In genomic region chr2:102901828-102902223, GRCm38 (mm10) we compare ENCODE assay signal across 8 mouse cellular contexts. TPM values are rescaled to one million over a fixed set of nuclear protein-coding genes. Genes with fewer than 3 reads are reported as not detected.
DNase-seq lines count a peak whose midpoint lies in the region; ATAC-seq and TF ChIP-seq lines count a peak whose summit lies in the region.

No protein-coding gene starts in this region.

- no peaks in the 10 kb centered on the region for H3K9me3 ChIP-seq in heart, embryonic 13.5 days
- no peaks in the 10 kb centered on the region for H3K9me3 ChIP-seq in MEL (replicated peaks; ENCODE audit: insufficient read depth, low read length)
- H3K9me3 ChIP-seq in hindbrain, embryonic 13.5 days, result no peaks in the 10 kb centered on the region
- H3K9me3 ChIP-seq in midbrain, embryonic 11.5 days (ENCODE audit: control insufficient read depth, low read length), result no peaks in the 10 kb centered on the region

- no peaks in the 10 kb centered on the region; the same call in 1 of the 2 replicates for H3K27me3 ChIP-seq in heart, embryonic 13.5 days (replicated peaks)
- H3K27me3 ChIP-seq in MEL (ENCODE audit: control insufficient read depth in 1 of 2, insufficient read depth in 2 of 2, low read length in 2 of 2), result no peaks in the 10 kb centered on the region
- peaks cover 29% of the 10 kb centered on the region for H3K27me3 ChIP-seq in hindbrain, embryonic 13.5 days
- no peaks in the 10 kb centered on the region; the same call in 1 of the 2 replicates for H3K27me3 ChIP-seq in midbrain, embryonic 11.5 days (ENCODE audit: control insufficient read depth, insufficient read depth, low read length)

- TF ChIP-seq POLR2A in MEL (IDR thresholded peaks at IDR 0.05; ENCODE audit: control insufficient read depth in 1 of 2, insufficient read depth in 1 of 2, low read depth in 1 of 2, low read length in 2 of 2, poor library complexity in 1 of 2), result no peak

- DNase-seq in heart, postnatal 4 days, result no peak
- DNase-seq in MEL (ENCODE audit: low read depth, low spot score), result no peak
- no peak for DNase-seq in midbrain, embryonic 11.5 days (ENCODE audit: low spot score, missing footprints)
- no peak for DNase-seq in spleen, postnatal 4 days (ENCODE audit: low spot score in 2 of 2)
- DNase-seq in spleen, postnatal 10 days (ENCODE audit: low spot score in 2 of 2), result no peak
- no peak for DNase-seq in yolk sac, embryonic 10.5 days (ENCODE audit: low spot score)

- no peak for ATAC-seq in heart, embryonic 13.5 days (ENCODE audit: extremely low read depth, insufficient number of reproducible peaks, low FRiP score, low TSS enrichment)
- no peak for ATAC-seq in hindbrain, embryonic 13.5 days (ENCODE audit: low FRiP score)
- peak; percentile 24 for ATAC-seq in midbrain, embryonic 11.5 days (ENCODE audit: low FRiP score)

- H3K36me3 ChIP-seq in heart, embryonic 13.5 days, result no peaks in the 10 kb centered on the region
- H3K36me3 ChIP-seq in MEL (ENCODE audit: control insufficient read depth in 1 of 2, insufficient read depth in 2 of 2, low read length in 2 of 2), result peaks cover 0 to 15% of the 10 kb centered on the region in 2 experiments; a peak in 3 of 4 replicates
- H3K36me3 ChIP-seq in hindbrain, embryonic 13.5 days, result no peaks in the 10 kb centered on the region
- H3K36me3 ChIP-seq in midbrain, embryonic 11.5 days (ENCODE audit: control insufficient read depth, insufficient read depth, low read length), result no peaks in the 10 kb centered on the region

- H3K9ac ChIP-seq in heart, embryonic 13.5 days, result peak overlapping the region; percentile 87
- peak overlapping the region; percentile 59 for H3K9ac ChIP-seq in MEL (ENCODE audit: control insufficient read depth, low read depth, low read length, poor library complexity, severe bottlenecking)
- H3K9ac ChIP-seq in hindbrain, embryonic 13.5 days, result no peak overlapping the region
- no peak overlapping the region; the same call in 1 of the 2 replicates for H3K9ac ChIP-seq in midbrain, embryonic 11.5 days (ENCODE audit: low read length)

- peak overlapping the region; percentile 75 for H3K4me2 ChIP-seq in heart, embryonic 13.5 days
- peak overlapping the region; percentile 60 for H3K4me2 ChIP-seq in hindbrain, embryonic 13.5 days
- H3K4me2 ChIP-seq in midbrain, embryonic 11.5 days, result peak overlapping the region; percentile 74

- TF ChIP-seq EP300 in MEL (IDR thresholded peaks at IDR 0.05; ENCODE audit: low read depth in 1 of 2, low read length in 2 of 2), result no peak

- peak overlapping the region; percentile 82 for H3K27ac ChIP-seq in heart, embryonic 13.5 days (replicated peaks)
- H3K27ac ChIP-seq in MEL (ENCODE audit: control insufficient read depth, low read depth, low read length), result peak overlapping the region; percentile 33
- H3K27ac ChIP-seq in hindbrain, embryonic 13.5 days, result no peak overlapping the region
- no peak overlapping the region for H3K27ac ChIP-seq in midbrain, embryonic 11.5 days (ENCODE audit: low read depth, low read length)

- H3K4me1 ChIP-seq in heart, embryonic 13.5 days, result peaks cover 55% of the 10 kb centered on the region
- H3K4me1 ChIP-seq in MEL (ENCODE audit: control insufficient read depth in 1 of 2, insufficient read depth in 2 of 2, low read length in 2 of 2), result peaks cover 5 to 22% of the 10 kb centered on the region in 2 experiments
- peaks cover 9% of the 10 kb centered on the region for H3K4me1 ChIP-seq in hindbrain, embryonic 13.5 days (replicated peaks)
- H3K4me1 ChIP-seq in midbrain, embryonic 11.5 days (ENCODE audit: control insufficient read depth, insufficient read depth, low read length), result peaks cover 2% of the 10 kb centered on the region; the same call in 1 of the 2 replicates

- peaks cover 36% of the 10 kb centered on the region for H3K79me2 ChIP-seq in MEL (ENCODE audit: control insufficient read depth, insufficient read depth, low read length, poor library complexity)

- TF ChIP-seq CTCF in MEL (IDR thresholded peaks at IDR 0.05 in 2 of 3, conservative IDR thresholded peaks at IDR 0.05 in 1 of 3; ENCODE audit: control insufficient read depth in 1 of 3, insufficient read depth in 1 of 3, low read depth in 2 of 3, low read length in 3 of 3, poor library complexity in 1 of 3, severe bottlenecking in 1 of 3), result no peak

- WGBS in heart, embryonic 13.5 days, result 13% methylated on average over 3 of the region's 3 CpGs
- 31% methylated on average over 3 of the region's 3 CpGs for whole genome bisulfite sequencing in hindbrain, embryonic 13.5 days
- WGBS in midbrain, embryonic 11.5 days, result 18% methylated on average over 3 of the region's 3 CpGs

- H3K4me3 ChIP-seq in heart, embryonic 13.5 days, result peak overlapping the region; percentile 70
- H3K4me3 ChIP-seq in MEL (ENCODE audit: control insufficient read depth in 1 of 2, insufficient read depth in 1 of 2, low read depth in 2 of 2, low read length in 2 of 2), result peak overlapping the region; percentile 52 to 88
- H3K4me3 ChIP-seq in hindbrain, embryonic 13.5 days, result peak overlapping the region; percentile 37
- peak overlapping the region; percentile 35 for H3K4me3 ChIP-seq in midbrain, embryonic 11.5 days (ENCODE audit: low read depth, low read length)

- TF ChIP-seq RAD21 in MEL (IDR thresholded peaks at IDR 0.05; ENCODE audit: low read depth, low read length), result no peak

TF ChIP-seq in MEL, 35 proteins besides CTCF, POLR2A, EP300 and RAD21:
- TF ChIP-seq MAZ (IDR thresholded peaks at IDR 0.05; ENCODE audit: low read depth, low read length), result no peak
- TF ChIP-seq TCF12 (IDR thresholded peaks at IDR 0.05; ENCODE audit: low read depth, low read length), result no peak
- TF ChIP-seq ELF1 (IDR thresholded peaks at IDR 0.05; ENCODE audit: low read depth, low read length), result no peak
- TF ChIP-seq GABPA (IDR thresholded peaks at IDR 0.05; ENCODE audit: low read depth, low read length), result no peak
- TF ChIP-seq ETS1 (IDR thresholded peaks at IDR 0.05; ENCODE audit: low read depth, low read length), result no peak

RNA-seq across cellular contexts. Expression of gene Cd44, which starts 0.4 kb away (rescaled TPM):
- polyA plus RNA-seq in heart, embryonic 13.5 days (2015; fragmentation: Nextera tagmentation; extraction: Ambion mirVana), result 19.7 and 23.2 TPM in 2 replicates
- 10 to 100 TPM; 26.7 to 28.2 TPM for total RNA-seq in heart, postnatal 4 days (2021)
- total RNA-seq in MEL (2012; rRNA removed), result 43.8 and 58.5 TPM in 2 replicates
- 100 to 1,000 TPM in 1 of 2 experiments, 10 to 100 TPM in 1; 53.9 to 226 TPM for polyA plus RNA-seq in MEL (2012; ENCODE audit: insufficient read depth in 1 of 2, insufficient read length in 2 of 2, low read depth in 1 of 2, low replicate concordance in 2 of 2, missing spikeins in 1 of 2)
- 2.7 and 3.0 TPM in 2 replicates for polyA plus RNA-seq in hindbrain, embryonic 13.5 days (2015; fragmentation: Nextera tagmentation; extraction: Ambion mirVana)
- polyA plus RNA-seq in midbrain, embryonic 11.5 days (2014; fragmentation: Nextera tagmentation; extraction: Ambion mirVana), result 3.0 and 3.4 TPM in 2 replicates

Comparison
In these comparisons a context has a peak if more than half of its experiments do, and no peak if none do; other contexts are left out.
1. H3K27ac ChIP-seq: peak in heart, embryonic 13.5 days (single experiment) and MEL (single experiment); none in hindbrain, embryonic 13.5 days (single experiment) and midbrain, embryonic 11.5 days (single experiment).
2. H3K9ac ChIP-seq: peak in heart, embryonic 13.5 days (single experiment) and MEL (single experiment); none in hindbrain, embryonic 13.5 days (single experiment) and midbrain, embryonic 11.5 days (single experiment).
3. Peak in every context shown above with its lines, with median percentiles within 50 percentile points of each other: H3K4me2 ChIP-seq and H3K4me3 ChIP-seq.